Mouse (Mus musculus): ENCODE results near the gene Slc16a12. TPM values are rescaled to one million over a fixed set of nuclear protein-coding genes. Genes with fewer than 3 reads are reported as not detected.
"Not testable (repeated sequence)": the region's sequence is repeated elsewhere in the genome, so short reads cannot be mapped to it uniquely, and the experiment has no call there.

The Slc16a12 gene
- total and polyA plus RNA-seq, 2 experiments from 2014 or later = 7.2 to 10.3 TPM

GRCm38 (mm10) chr19:34753243-34753642, 6.2 kb upstream of the Slc16a12 start:
- peak; percentile 93 for ATAC-seq (ENCODE audit: insufficient read depth, low read depth)

GRCm38 (mm10) chr19:34752391-34753092, 5.5 kb upstream of the Slc16a12 start:
- H3K9me3 ChIP-seq (replicated peaks; ENCODE audit: control insufficient read depth, low read length) = no peaks in the 10 kb centered on the region
- ATAC-seq (ENCODE audit: insufficient read depth, low read depth) (no peak), DNase-seq (ENCODE audit: low spot score) (no peak)
- TF ChIP-seq EP300 (IDR thresholded peaks at IDR 0.05; ENCODE audit: low read depth) (no peak), CTCF (IDR thresholded peaks at IDR 0.05; ENCODE audit: low read depth) (no peak)
- peaks cover 17% of the 10 kb centered on the region; the same call in 1 of the 2 replicates for H3K4me1 ChIP-seq (ENCODE audit: control insufficient read depth, insufficient read depth)
- H3K4me3 ChIP-seq (ENCODE audit: low read depth, low read length) = no peak overlapping the region
- H3K27ac ChIP-seq (ENCODE audit: low read depth) = peak overlapping the region; percentile 49
- H3K9ac ChIP-seq (replicated peaks; ENCODE audit: low read depth, low read length) = no peak overlapping the region
- no peak overlapping the region for H3K4me2 ChIP-seq (ENCODE audit: low read depth, low read length)
- WGBS = 63% methylated on average over 3 of the region's 3 CpGs
- no peaks in the 10 kb centered on the region for H3K27me3 ChIP-seq (ENCODE audit: control insufficient read depth, insufficient read depth, low read length)
- no peaks in the 10 kb centered on the region for H3K36me3 ChIP-seq (replicated peaks; ENCODE audit: control insufficient read depth, insufficient read depth, low read length)

More at GRCm38 (mm10) chr19:34753243-34753642, 6.2 kb upstream of the Slc16a12 start:
- peak; percentile 83 for DNase-seq (ENCODE audit: low spot score)
- H3K4me3 ChIP-seq (ENCODE audit: low read depth, low read length) = no peak overlapping the region
- 13% methylated on average over 5 of the region's 5 CpGs for WGBS
- H3K9ac ChIP-seq (replicated peaks; ENCODE audit: low read depth, low read length) = no peak overlapping the region
- no peaks in the 10 kb centered on the region for H3K27me3 ChIP-seq (ENCODE audit: control insufficient read depth, insufficient read depth, low read length)
- H3K4me2 ChIP-seq (ENCODE audit: low read depth, low read length) = no peak overlapping the region
- no peaks in the 10 kb centered on the region for H3K9me3 ChIP-seq (replicated peaks; ENCODE audit: control insufficient read depth, low read length)
- no peaks in the 10 kb centered on the region for H3K36me3 ChIP-seq (replicated peaks; ENCODE audit: control insufficient read depth, insufficient read depth, low read length)
- peak overlapping the region; percentile 49 for H3K27ac ChIP-seq (ENCODE audit: low read depth)
- peaks cover 17% of the 10 kb centered on the region; the same call in 1 of the 2 replicates for H3K4me1 ChIP-seq (ENCODE audit: control insufficient read depth, insufficient read depth)
- TF ChIP-seq EP300 (IDR thresholded peaks at IDR 0.05; ENCODE audit: low read depth) (no peak), CTCF (IDR thresholded peaks at IDR 0.05; ENCODE audit: low read depth) (no peak)

GRCm38 (mm10) chr19:34751150-34751549, 4.1 kb upstream of the Slc16a12 start:
- DNase-seq (ENCODE audit: low spot score) (no peak), ATAC-seq (ENCODE audit: insufficient read depth, low read depth) (no peak)
- 73% methylated on average over 4 of the region's 4 CpGs for WGBS
- Histone ChIP-seq H3K4me2 (ENCODE audit: low read depth, low read length) (no peak overlapping the region), H3K27ac (ENCODE audit: low read depth) (no peak overlapping the region), H3K9me3 (replicated peaks; ENCODE audit: control insufficient read depth, low read length) (no peaks in the 10 kb centered on the region), H3K36me3 (replicated peaks; ENCODE audit: control insufficient read depth, insufficient read depth, low read length) (no peaks in the 10 kb centered on the region), H3K9ac (replicated peaks; ENCODE audit: low read depth, low read length) (no peak overlapping the region), H3K4me3 (ENCODE audit: low read depth, low read length) (no peak overlapping the region), H3K4me1 (ENCODE audit: control insufficient read depth, insufficient read depth) (peaks cover 22% of the 10 kb centered on the region; the same call in 1 of the 2 replicates), H3K27me3 (ENCODE audit: control insufficient read depth, insufficient read depth, low read length) (no peaks in the 10 kb centered on the region)
- peak; percentile 39 for TF ChIP-seq CTCF (IDR thresholded peaks at IDR 0.05; ENCODE audit: low read depth)
- no peak for TF ChIP-seq EP300 (IDR thresholded peaks at IDR 0.05; ENCODE audit: low read depth)

- no peak for ATAC-seq (ENCODE audit: insufficient read depth, low read depth)
- H3K9ac ChIP-seq (replicated peaks; ENCODE audit: low read depth, low read length) = no peak overlapping the region
- 90% methylated on average over 2 of the region's 2 CpGs for WGBS
- no peak overlapping the region for H3K4me3 ChIP-seq (ENCODE audit: low read depth, low read length)
- no peak overlapping the region for H3K27ac ChIP-seq (ENCODE audit: low read depth)
- no peaks in the 10 kb centered on the region for H3K9me3 ChIP-seq (replicated peaks; ENCODE audit: control insufficient read depth, low read length)
- H3K27me3 ChIP-seq (ENCODE audit: control insufficient read depth, insufficient read depth, low read length) = 0 out of 2 replicates have a peak, but pooled peaks cover 2% of the 10 kb centered on the region
- H3K4me2 ChIP-seq (ENCODE audit: low read depth, low read length) = no peak overlapping the region
- no peaks in the 10 kb centered on the region for H3K36me3 ChIP-seq (replicated peaks; ENCODE audit: control insufficient read depth, insufficient read depth, low read length)
- peaks cover 22% of the 10 kb centered on the region; the same call in 1 of the 2 replicates for H3K4me1 ChIP-seq (ENCODE audit: control insufficient read depth, insufficient read depth)
- TF ChIP-seq EP300 (IDR thresholded peaks at IDR 0.05; ENCODE audit: low read depth) (no peak), CTCF (IDR thresholded peaks at IDR 0.05; ENCODE audit: low read depth) (no peak)
- no peak for DNase-seq (ENCODE audit: low spot score)
Observed at GRCm38 (mm10) chr19:34748992-34749391, 1.9 kb upstream of the Slc16a12 start.

- H3K36me3 ChIP-seq (replicated peaks; ENCODE audit: control insufficient read depth, insufficient read depth, low read length); H3K4me3 ChIP-seq (ENCODE audit: low read depth, low read length); H3K9ac ChIP-seq (replicated peaks; ENCODE audit: low read depth, low read length); H3K27me3 ChIP-seq (ENCODE audit: control insufficient read depth, insufficient read depth, low read length); DNase-seq (ENCODE audit: low spot score); H3K9me3 ChIP-seq (replicated peaks; ENCODE audit: control insufficient read depth, low read length); H3K27ac ChIP-seq (ENCODE audit: low read depth); ATAC-seq (ENCODE audit: insufficient read depth, low read depth); H3K4me2 ChIP-seq (ENCODE audit: low read depth, low read length): not testable (repeated sequence)
- H3K4me1 ChIP-seq (ENCODE audit: control insufficient read depth, insufficient read depth) = peaks cover 21% of the 10 kb centered on the region; the same call in 1 of the 2 replicates
- 95% methylated on average over 6 of the region's 6 CpGs for WGBS
Observed at GRCm38 (mm10) chr19:34747969-34748368, 880 bp upstream of the Slc16a12 start.

All from heart, postnatal 0 days (tissue).